Mouse (Mus musculus): ENCODE results near the gene Eef1akmt3.
"Not testable (repeated sequence)": the region's sequence is repeated elsewhere in the genome, so short reads cannot be mapped to it uniquely, and the experiment has no call there.

Gene Eef1akmt3
- long read RNA-seq, experiment 1, result 0 reads
- long read RNA-seq, experiment 2, result 0 reads

DNA sequence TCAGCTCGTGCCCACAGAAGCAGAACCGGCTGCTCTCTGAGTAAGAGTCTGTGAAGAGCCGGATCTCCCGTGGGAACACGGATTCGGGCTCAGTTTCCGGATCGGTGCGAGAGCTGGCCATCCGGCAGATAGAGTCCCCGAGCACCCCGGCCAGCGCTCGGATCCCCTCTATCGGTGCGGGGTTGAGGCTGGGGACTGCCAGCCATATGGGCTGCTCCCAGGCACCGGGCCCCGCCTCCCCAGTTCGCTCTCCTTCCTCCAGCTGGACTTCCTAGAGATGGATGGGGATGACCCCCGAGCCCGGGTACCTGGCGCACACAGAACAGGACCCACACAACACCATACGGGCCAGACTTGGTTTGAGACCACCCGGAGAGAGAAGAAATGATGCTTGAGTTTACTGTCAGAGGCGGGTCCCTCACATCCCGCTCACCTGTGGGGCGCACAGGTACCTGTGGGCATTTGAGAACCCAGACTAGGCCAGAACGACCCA is at the start of gene Eef1akmt3, which contains the start of gene Mettl1:
Eef1akmt3 (minus strand) TSS at position 240 of the 493 bp plus-strand sequence.
Mettl1 (plus strand) TSS at position 141 of the 493 bp plus-strand sequence.
- intact Hi-C loops (cut with DNase I), result no loop called here

DNA sequence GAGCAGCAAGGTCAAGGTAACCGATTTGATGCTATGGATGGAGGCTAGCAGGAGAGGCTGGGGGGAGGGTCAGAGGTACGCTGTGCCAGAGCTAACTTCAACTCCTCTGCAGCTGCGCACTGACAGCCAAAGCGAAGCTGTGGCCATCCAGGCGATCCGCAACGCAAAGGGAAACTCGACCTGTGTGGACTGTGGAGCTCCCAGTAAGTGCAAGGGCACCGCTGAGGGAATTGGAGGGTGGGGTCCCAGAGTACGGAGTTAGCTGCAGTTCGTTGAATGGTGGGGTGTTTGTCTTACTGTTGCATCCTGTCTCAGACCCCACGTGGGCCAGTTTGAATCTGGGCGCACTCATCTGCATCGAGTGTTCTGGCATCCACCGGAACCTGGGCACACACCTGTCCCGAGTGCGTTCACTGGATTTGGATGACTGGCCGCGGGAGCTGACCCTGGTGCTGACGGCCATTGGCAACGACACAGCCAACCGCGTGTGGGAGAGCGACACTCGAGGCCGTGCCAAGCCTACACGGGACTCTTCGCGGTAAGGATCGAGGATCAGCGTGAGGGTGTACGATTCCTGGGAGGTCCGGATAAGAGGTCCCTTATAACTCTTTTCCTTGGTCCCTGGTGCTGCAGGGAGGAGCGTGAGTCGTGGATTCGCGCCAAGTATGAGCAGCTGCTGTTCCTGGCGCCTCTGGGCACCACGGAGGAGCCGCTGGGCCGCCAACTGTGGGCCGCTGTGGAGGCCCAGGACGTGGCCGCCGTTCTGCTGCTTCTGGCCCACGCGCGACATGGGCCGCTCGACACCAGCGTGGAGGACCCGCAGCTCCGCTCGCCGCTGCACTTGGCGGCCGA is 49.5 kb upstream of the Eef1akmt3 start:
- intact Hi-C loops (cut with DNase I), result no loop called here

GRCm38 (mm10) chr10:127085633-127086032 is 44.3 kb upstream of the Eef1akmt3 start:
- intact Hi-C loops (cut with DNase I), result no loop called here

DNA sequence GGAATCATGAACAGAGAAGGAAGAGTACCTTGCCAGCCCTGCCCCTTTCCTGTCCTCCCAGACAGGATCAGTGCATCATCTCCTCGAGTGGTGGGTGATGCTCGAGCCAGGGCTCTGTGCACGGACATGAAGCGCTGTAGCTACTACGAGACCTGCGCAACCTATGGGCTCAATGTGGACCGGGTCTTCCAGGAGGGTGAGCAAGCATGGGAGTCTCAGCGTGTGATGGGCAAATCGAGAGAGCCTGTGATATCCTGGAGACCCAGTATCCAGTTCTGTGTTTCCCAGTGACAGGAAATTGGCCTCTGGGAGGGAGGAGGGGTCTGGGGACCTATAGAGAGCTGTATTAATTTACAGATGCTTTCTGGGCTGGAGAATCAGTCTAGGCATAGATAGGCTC is 43.7 kb upstream of the Eef1akmt3 start:
- intact Hi-C loops (cut with DNase I), result no loop called here

DNA sequence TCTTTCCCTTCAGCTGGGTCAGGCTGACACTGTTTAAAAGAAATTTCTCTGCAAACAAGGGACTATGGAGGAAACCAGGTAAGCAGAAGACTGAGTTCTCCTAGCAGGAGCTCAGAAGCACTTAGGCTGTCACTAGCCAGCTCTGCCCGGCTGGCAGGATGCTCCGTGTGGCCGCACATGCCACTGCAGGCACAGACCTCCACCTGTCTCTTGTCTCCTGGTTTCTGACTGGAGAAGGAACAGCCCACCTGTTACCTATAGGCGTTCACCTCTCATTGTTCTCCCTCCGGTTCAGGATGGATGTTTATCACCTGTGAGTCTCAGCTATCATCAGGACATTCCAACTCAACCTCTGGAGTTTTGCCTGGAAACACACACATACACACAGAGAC is 42.6 kb upstream of the Eef1akmt3 start:
- intact Hi-C loops (cut with DNase I), result no loop called here

- intact Hi-C loops (cut with DNase I), result no loop called here
Measured at GRCm38 (mm10) chr10:127083292-127083914, 42.1 kb upstream of the Eef1akmt3 start.

DNA sequence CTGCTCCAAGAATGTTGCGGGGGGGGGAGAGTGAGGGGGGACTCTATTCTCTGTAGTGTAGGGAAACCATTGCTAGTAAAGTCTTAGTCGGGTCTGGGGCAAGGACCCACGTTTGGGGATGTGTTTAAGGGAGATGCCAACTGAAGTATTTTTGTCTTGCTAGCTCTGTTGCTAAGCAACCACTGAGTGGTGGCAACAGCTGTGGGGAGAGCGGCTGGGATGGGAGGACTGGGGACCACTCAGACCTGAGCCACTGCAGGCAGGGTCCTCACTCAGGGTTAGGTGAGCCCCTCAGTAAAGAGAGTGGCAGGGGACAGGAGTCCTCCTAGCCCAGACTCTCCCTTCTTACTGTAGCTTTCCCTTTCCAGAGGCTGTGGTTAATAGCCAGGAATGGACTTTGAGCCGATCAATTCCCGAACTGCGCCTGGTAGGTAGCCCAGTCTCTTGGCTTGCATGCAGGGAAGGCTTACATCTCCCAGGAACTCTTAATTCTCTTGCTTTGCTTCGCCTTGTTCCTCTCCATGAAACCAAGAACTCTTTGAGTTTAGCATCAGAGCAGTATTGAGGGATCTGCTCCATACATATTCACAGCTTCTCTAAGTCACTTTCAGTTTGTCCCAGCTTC is 40.8 kb upstream of the Eef1akmt3 start:
- intact Hi-C loops (cut with DNase I), result no loop called here

DNA sequence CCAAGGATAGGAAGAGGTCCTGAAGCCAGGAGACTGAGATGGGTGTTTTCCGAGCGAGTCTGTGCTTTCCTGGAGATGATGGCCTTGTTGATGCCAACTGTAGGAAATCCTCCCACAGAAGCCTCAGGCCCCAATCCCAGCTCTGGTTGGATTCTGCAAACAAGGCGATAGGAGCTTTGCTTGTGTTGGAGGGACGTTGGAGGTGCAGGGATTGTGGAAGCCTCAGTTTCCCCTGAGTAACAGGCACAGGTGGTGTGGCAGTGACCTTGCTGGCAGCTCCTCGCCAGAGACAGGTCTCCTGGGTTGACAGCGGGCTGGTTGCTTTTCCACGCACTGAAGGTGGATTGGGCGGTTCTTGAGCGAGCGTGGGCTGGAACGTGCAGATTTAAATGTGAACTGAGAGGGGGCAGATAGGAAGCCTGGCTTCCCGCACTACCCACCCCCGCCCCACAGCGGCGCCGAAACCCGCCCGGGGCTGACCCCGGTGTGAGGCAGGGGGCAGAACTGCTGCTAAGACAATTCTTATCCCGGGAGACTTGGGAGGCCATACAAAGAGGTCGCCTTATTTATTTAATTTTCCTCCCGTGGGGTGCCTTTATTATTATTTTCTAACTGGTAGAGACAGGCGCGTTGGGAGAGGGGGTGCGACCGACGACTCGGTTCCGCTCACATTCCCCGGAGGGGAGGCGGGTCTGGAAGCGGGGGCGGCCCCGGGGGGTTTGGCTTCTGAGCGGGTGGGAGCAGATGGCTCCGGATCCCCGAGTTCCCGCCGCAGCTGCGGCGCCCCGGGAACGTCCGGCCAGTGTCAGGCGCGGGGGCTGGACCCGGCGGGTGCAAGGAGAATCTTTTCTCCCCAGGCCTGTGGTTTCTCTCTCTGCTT is 39.8 kb upstream of the Eef1akmt3 start:
- intact Hi-C loops (cut with DNase I), result no loop called here

GRCm38 (mm10) chr10:127079665-127080391 is 38.5 kb upstream of the Eef1akmt3 start:
- intact Hi-C loops (cut with DNase I), result no loop called here

- intact Hi-C loops (cut with DNase I), result no loop called here
Measured at GRCm38 (mm10) chr10:127078677-127079575, 37.6 kb upstream of the Eef1akmt3 start.

- intact Hi-C loops (cut with DNase I), result no loop called here
Measured at GRCm38 (mm10) chr10:127078001-127078676, 36.8 kb upstream of the Eef1akmt3 start.

DNA sequence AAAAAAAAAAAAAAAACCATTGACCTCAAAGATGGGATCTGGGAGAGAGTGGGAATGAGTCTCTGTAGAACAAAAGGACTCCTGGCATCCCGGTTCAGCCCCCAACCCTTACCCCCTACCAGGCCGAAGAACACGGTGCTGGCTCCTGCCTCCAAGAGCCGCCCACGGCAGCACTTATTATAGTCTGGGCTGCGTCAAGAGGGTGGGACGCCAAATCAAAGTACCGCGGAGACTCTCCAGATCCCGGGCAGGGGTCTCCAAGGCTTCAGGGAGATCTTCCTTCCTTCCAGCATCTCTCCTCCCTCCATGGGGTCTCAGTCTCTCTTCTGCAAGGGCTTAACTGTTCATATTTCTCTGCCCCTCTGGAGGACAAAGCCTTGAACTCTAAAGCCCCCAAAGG is 36.2 kb upstream of the Eef1akmt3 start:
- intact Hi-C loops (cut with DNase I), result no loop called here

- intact Hi-C loops (cut with DNase I), result no loop called here
Measured at GRCm38 (mm10) chr10:127076082-127076481, 34.8 kb upstream of the Eef1akmt3 start.

DNA sequence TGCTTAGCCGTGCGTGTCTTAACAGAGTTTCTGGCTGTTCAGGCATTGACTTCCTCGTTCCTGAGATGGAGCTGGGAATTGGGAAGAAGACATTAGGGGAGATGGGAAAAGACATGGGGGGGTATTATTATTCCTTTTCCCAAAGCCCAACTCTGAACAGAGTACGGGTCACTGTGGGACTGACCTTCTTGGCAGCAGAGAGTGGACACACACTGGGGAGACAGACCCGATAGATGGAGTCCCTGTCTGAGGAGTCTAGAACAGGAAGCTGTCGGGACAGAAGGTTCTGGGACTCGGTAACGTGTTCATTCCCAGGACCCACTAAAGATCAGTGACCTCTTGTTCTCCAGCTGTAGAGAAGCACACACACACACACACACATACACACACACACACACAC is 34.3 kb upstream of the Eef1akmt3 start:
- intact Hi-C loops (cut with DNase I), result no loop called here

DNA sequence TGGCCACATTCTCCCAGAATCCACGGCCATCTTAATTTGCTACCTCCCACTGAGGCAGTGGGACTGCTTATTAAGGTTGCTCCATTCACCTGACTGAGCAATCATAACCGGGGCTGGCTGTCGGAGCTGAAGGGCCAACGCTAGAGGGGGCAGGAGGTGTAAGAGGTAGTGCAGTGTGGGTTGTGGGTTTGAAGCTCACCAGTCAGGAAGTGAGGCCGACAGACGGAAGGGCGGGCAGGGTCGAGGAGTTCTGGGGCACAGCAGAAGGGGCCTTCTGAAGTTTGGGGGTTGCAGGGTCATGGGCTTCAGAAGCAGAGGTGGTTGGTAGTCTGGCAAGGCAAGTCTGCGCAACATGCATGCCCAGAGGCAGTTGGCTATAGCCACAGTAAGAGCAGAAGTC is 33.8 kb upstream of the Eef1akmt3 start, which contains the start of gene Agap2:
Agap2 (plus strand) TSS at position 205 of the 400 bp plus-strand sequence.
- intact Hi-C loops (cut with DNase I), result no loop called here

DNA sequence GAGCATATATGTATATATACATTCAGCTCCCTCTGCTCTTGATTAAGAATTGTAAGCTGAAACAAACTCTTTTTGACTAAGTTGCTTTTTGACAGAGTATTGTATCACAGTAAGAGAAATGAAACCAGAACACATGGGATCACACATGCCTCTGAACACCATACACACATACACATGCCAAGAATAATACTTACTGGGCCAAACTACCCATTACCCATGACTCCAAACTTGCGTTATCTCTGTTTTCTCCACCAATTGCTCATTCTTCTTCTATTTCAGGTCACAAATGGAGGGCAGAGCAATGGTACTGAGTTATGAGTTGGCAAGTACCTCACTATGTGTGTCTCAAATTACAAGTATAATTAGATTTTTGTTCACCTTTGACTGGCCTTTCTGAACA is 32.7 kb upstream of the Eef1akmt3 start:
- intact Hi-C loops (cut with DNase I), result no loop called here

DNA sequence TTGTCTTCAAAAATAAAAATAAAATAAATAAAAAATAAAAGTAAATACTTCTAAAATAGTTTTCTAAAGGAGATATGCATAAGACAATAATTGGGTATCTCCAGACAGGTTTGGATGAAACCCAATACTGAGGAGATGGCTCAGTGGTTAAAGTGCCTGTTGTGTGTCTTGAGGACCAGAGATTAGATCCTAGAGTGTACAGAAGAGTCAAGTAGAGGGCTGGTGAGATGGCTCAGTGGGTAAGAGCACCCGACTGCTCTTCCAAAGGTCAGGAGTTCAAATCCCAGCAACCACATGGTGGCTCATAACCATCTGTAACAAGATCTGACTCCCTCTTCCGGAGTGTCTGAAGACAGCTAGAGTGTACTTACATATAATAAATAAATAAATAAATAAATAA is 31.7 kb upstream of the Eef1akmt3 start:
- intact Hi-C loops (cut with DNase I), result not testable (repeated sequence)

- intact Hi-C loops (cut with DNase I), result not testable (repeated sequence)
Measured at GRCm38 (mm10) chr10:127072270-127072669, 31.0 kb upstream of the Eef1akmt3 start.

DNA sequence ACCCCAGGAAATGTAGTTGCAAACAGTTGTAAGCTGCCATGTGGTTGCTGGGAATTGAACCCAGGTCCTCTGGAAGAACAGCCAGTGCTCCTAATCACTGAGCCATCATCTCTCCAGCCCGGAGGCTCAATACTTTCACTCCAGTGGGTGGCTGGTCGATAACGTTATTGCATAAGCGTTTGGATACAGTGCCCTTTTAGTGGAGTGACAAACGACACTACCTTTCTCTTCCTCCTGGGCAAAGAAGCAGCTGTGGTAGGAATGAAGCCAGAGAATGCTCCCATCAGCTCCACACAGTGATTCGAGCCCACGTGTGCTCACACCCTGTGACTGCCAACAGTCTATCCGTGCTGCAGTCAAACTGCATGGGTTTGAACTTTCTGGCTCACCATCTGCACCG is 29.9 kb upstream of the Eef1akmt3 start:
- intact Hi-C loops (cut with DNase I), result no loop called here

All from adrenal gland (tissue).